Mouse (Mus musculus): Measurements from ENCODE around the gene Flnb. TPM values are rescaled to one million over a fixed set of nuclear protein-coding genes. Genes with fewer than 3 reads are reported as not detected.
A peak's percentile ranks its signal among the peaks of the same experiment; 100 is the strongest.

Gene Flnb
- polyA plus RNA-seq, 1 experiment from 2014 or later, result 12.6 TPM

DNA sequence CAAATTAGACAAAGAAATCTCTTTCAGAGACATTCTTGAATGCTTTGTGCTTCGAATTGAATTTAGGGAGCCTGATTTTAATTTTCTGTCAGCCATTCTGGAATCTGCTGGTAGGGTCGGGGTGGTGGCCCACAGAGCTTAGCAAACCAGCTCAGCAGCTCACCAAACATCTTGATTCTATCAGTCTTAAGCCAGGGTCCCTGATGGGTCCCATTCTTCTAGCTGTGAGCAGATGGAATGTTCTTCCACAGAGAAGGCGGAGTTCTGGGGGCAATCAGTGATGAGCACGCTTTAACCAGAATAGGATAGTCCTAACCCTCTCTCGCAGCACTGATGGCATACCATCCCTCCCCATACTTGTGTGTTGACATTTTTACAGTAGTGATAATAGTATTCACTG lies 37.7 kb downstream of the Flnb start:
- ATAC-seq (replicated peaks), result no peak
- Histone ChIP-seq H3K27ac (no peak overlapping the region), H3K36me3 (replicated peaks) (no peaks in the 10 kb centered on the region), H3K4me3 (no peak overlapping the region), H3K4me2 (no peak overlapping the region), H3K9me3 (no peaks in the 10 kb centered on the region), H3K9ac (no peak overlapping the region), H3K4me1 (peaks cover 16% of the 10 kb centered on the region), H3K27me3 (replicated peaks) (no peaks in the 10 kb centered on the region)
- WGBS, result 65% methylated on average over 5 of the region's 5 CpGs

DNA sequence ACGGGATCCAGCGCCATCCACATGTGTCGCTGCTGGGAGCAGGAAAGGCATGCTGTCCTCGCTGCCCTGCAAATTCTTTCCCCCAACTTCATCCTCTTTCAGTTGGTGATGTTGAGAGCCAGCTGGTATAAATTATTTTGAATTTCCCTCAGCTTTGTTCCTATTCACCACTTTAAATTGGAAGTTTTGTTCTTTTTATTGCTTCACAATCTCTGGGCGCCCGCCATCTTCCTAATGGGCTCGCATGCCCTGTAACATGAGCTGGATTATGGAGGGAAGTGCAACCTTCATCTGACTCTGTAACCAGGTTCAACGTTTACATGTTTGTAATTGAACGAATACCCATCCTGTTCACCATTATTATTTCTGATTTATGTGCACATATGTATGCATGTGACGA lies 38.6 kb downstream of the Flnb start:
- WGBS, result 89% methylated on average over 10 of the region's 10 CpGs

DNA sequence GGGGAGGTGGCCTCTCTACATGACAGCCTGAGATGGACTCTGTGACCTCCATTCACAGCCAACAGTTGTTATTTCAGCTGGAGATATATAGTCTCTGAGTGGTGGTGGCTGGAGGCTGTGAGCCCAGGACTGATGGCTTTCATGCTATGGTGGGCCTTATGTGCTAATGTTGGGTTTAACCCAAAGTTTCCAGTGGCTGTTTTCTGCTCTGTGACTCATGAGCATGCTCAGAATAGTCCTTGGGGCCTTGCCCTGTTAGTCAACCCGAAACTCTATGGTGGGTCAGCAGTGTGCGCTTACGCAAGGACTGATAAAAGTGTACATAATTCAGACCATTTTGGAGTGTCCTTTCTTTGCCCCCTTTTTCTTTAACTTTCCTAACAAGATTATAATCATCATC lies 40.1 kb downstream of the Flnb start:
- Histone ChIP-seq H3K4me1 (peaks cover 7% of the 10 kb centered on the region; the same call in 1 of the 2 replicates), H3K4me2 (no peak overlapping the region), H3K36me3 (replicated peaks) (no peaks in the 10 kb centered on the region), H3K27ac (no peak overlapping the region), H3K4me3 (no peak overlapping the region), H3K9ac (no peak overlapping the region), H3K9me3 (no peaks in the 10 kb centered on the region), H3K27me3 (replicated peaks) (no peaks in the 10 kb centered on the region)
- no peak for ATAC-seq (replicated peaks)
- WGBS, result 90% methylated on average over 3 of the region's 3 CpGs

More for the DNA sequence above, 38.6 kb downstream of the Flnb start:
- no peak overlapping the region for H3K4me3 ChIP-seq
- no peaks in the 10 kb centered on the region for H3K9me3 ChIP-seq
- no peaks in the 10 kb centered on the region for H3K27me3 ChIP-seq (replicated peaks)
- no peak overlapping the region for H3K27ac ChIP-seq
- H3K36me3 ChIP-seq (replicated peaks), result no peaks in the 10 kb centered on the region
- no peak overlapping the region for H3K9ac ChIP-seq
- ATAC-seq (replicated peaks), result no peak
- peaks cover 14% of the 10 kb centered on the region for H3K4me1 ChIP-seq
- H3K4me2 ChIP-seq, result no peak overlapping the region

DNA sequence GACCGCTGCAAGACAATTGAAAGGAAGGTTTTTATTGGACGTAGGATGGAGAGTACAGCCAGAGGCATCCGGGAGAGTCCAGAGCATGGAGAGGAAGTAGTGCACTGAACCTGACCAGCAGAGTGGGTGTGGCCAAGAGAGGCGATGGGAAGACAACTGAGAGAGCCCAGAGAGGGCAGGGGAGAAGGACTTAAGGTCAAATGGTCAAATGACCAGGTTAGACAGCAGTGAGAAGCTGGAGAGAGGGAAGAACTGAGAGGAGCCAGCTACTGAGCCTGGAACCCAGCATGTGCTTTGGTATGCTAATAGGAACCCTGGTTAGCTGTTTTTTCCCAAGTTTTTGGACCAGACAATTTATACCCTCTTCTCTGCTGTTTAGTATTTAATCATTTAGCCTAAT lies 40.7 kb downstream of the Flnb start:
- no peaks in the 10 kb centered on the region for H3K9me3 ChIP-seq
- H3K4me1 ChIP-seq, result peaks cover 4% of the 10 kb centered on the region; the same call in 1 of the 2 replicates
- 76% methylated on average over 4 of the region's 4 CpGs for WGBS
- H3K27ac ChIP-seq, result no peak overlapping the region
- no peak for ATAC-seq (replicated peaks)
- no peak overlapping the region for H3K4me2 ChIP-seq
- H3K36me3 ChIP-seq (replicated peaks), result no peaks in the 10 kb centered on the region
- no peak overlapping the region for H3K4me3 ChIP-seq
- H3K27me3 ChIP-seq (replicated peaks), result no peaks in the 10 kb centered on the region
- H3K9ac ChIP-seq, result no peak overlapping the region

DNA sequence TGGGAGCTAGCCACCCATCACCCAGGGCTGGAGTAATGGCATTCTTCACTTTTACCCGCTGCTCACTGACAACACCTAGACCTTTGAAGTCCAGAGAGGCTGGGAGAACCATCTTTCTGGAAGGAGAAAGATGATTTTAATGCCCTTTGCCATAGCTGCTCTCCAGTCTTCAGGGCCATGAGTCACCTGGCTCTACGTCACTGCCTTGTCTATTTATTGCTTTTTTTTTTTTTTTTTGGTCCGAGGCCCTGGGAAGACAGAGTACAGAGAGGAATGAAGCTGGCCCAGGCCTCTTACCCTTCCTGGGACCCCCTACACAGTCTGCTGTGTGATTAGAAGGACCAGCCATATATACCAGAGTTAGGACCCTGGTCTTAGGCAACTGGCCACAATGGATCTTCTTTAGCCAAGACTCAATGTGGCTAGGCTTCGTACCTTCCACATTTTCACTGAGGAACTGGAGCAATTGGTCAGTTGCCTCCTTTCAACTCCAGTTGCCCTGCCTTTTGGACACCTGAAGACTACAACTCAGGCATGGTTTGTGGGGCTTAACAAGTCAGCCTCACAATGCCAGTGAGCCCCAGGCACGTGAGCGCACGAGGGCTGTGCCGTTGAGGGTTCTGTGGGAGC lies 42.9 kb downstream of the Flnb start:
- Histone ChIP-seq H3K9me3 (no peaks in the 10 kb centered on the region), H3K4me2 (no peak overlapping the region), H3K27me3 (replicated peaks) (no peaks in the 10 kb centered on the region), H3K27ac (no peak overlapping the region), H3K4me1 (no peaks in the 10 kb centered on the region), H3K36me3 (replicated peaks) (no peaks in the 10 kb centered on the region), H3K9ac (no peak overlapping the region), H3K4me3 (no peak overlapping the region)
- 92% methylated on average over 8 of the region's 8 CpGs for WGBS
- ATAC-seq (replicated peaks), result 0 out of 2 replicates have a peak, but pooled peaks have one; percentile 17

DNA sequence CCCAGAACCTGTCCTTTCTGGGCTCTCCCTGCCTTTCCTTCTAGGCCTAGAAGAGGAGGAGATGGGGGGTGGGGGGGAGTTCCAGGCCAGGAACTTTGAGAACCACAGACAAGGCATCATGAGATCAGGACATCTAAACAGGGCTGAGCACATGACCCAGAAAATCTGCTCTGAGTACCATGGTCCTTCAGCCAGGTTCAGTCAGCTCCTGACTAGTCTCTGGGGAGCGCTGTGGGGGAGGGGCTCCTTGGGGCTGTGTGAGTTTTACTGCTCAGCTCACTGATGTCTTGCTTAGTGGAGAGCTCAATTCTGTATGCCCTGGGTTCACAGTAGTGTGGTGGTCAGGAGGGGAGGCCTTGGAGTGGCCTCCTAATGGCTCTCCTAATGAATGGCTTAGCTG lies 43.5 kb downstream of the Flnb start:
- Histone ChIP-seq H3K27ac (no peak overlapping the region), H3K27me3 (replicated peaks) (no peaks in the 10 kb centered on the region), H3K36me3 (replicated peaks) (no peaks in the 10 kb centered on the region), H3K4me2 (no peak overlapping the region), H3K4me1 (no peaks in the 10 kb centered on the region), H3K9me3 (no peaks in the 10 kb centered on the region), H3K9ac (no peak overlapping the region), H3K4me3 (no peak overlapping the region)
- ATAC-seq (replicated peaks), result peak; percentile 35; the same call in 1 of the 2 replicates
- 75% methylated on average over 1 of the region's 1 CpGs for WGBS

DNA sequence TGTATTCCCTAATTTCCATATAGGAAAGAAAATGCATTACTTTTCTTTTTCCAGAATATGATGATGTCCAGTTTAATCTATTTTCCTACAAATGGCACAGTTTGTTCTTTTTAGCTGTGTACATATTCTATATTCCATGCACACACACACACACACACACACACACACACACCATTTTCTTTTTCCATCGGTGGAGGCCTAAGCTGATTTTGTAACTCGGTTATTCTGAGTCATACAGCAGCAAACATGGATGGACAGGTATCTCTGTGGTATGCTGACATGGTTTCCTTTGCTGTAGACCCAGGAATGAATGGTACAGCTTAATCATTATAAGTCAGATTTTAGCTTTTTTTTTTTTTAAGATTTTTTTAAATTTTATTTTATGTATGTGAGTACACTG lies 44.5 kb downstream of the Flnb start:
- no peak for ATAC-seq (replicated peaks)
- no peaks in the 10 kb centered on the region for H3K9me3 ChIP-seq
- no peak overlapping the region for H3K4me3 ChIP-seq
- no peak overlapping the region for H3K27ac ChIP-seq
- H3K4me1 ChIP-seq, result no peaks in the 10 kb centered on the region
- H3K4me2 ChIP-seq, result no peak overlapping the region
- no peaks in the 10 kb centered on the region for H3K27me3 ChIP-seq (replicated peaks)
- no peaks in the 10 kb centered on the region for H3K36me3 ChIP-seq (replicated peaks)
- no peak overlapping the region for H3K9ac ChIP-seq
- 95% methylated on average over 2 of the region's 2 CpGs for WGBS

DNA sequence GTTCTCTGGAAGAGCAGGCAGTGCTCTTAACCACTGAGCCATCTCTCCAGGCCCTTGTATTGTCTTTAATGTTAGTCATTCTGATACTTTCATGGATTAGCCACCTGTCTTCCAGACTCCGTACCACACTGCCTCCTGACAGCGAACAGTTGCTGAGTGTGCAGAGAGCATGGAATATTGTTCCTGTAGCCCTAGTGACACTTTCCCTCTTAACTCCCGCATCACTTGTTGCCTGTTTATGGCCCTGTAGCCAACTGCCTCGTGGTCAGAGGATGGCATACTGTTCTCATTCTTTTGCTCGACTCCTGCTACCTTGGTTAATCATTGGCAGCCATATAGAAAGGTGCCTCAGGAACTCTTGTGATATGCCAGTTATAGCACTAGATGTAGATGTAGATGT lies 45.4 kb downstream of the Flnb start:
- no peaks in the 10 kb centered on the region for H3K4me1 ChIP-seq
- no peak overlapping the region for H3K4me2 ChIP-seq
- H3K9me3 ChIP-seq, result no peaks in the 10 kb centered on the region
- no peak for ATAC-seq (replicated peaks)
- no peak overlapping the region for H3K27ac ChIP-seq
- 94% methylated on average over 5 of the region's 5 CpGs for WGBS
- no peaks in the 10 kb centered on the region for H3K27me3 ChIP-seq (replicated peaks)
- H3K4me3 ChIP-seq, result no peak overlapping the region
- no peaks in the 10 kb centered on the region for H3K36me3 ChIP-seq (replicated peaks)
- H3K9ac ChIP-seq, result no peak overlapping the region

DNA sequence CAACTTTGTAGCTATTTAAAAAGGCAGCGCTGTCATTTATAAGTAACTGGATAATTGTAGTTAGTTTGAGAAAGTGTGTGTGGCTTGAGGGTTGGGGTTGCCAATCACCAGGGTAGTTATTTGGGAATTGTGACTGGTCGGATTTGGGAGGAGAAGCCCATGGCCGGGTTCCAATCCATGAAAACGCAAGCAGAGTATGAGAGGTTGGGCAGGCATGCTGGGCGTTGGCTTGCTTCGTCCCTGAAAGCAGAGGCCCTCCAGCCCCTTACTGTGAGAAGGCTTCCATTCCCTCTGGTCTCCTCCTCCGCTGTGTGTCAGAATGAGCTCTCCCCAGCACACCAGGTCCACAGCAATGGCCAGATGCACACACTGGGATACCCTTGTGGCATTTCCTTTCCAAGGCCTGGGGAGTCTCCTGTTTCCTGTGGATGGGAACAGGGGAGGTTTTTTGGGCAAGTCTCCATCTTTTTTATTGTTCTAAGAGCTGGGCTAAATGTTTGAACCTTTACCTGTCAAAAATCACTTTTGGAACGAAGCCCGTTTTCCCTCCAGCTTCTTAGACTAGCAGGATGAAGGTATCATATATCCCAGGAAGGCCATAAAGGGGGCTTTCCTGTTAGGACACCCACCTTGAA lies 46.2 kb downstream of the Flnb start:
- Histone ChIP-seq H3K9me3 (no peaks in the 10 kb centered on the region), H3K27me3 (replicated peaks) (no peaks in the 10 kb centered on the region), H3K27ac (no peak overlapping the region), H3K4me1 (no peaks in the 10 kb centered on the region), H3K4me3 (no peak overlapping the region), H3K36me3 (replicated peaks) (no peaks in the 10 kb centered on the region), H3K4me2 (no peak overlapping the region), H3K9ac (no peak overlapping the region)
- ATAC-seq (replicated peaks), result no peak
- WGBS, result 81% methylated on average over 9 of the region's 9 CpGs

DNA sequence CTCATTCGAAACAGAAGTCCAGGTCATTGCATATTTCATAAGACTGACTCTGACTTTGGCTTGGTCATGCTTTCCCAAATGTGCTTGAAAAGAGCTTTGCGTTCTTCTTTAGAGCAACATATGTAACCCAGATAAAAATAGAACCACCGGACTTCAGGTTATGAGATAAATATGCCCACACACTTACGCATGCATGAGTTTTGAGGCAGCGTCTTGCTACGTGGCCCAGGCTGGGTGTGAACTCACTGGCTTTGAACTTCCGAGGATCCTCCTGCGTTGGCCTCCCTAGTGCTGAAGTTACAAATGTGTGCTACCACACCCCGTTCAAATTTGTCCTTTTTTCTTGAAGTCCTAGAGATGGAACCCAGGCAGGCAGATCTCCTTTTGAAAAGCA lies 46.7 kb downstream of the Flnb start:
- H3K27ac ChIP-seq, result no peak overlapping the region
- 88% methylated on average over 9 of the region's 9 CpGs for WGBS
- no peaks in the 10 kb centered on the region for H3K9me3 ChIP-seq
- no peaks in the 10 kb centered on the region for H3K27me3 ChIP-seq (replicated peaks)
- H3K36me3 ChIP-seq (replicated peaks), result no peaks in the 10 kb centered on the region; the same call in 1 of the 2 replicates
- no peak overlapping the region for H3K9ac ChIP-seq
- no peak overlapping the region for H3K4me3 ChIP-seq
- ATAC-seq (replicated peaks), result no peak
- H3K4me1 ChIP-seq, result no peaks in the 10 kb centered on the region
- H3K4me2 ChIP-seq, result no peak overlapping the region

DNA sequence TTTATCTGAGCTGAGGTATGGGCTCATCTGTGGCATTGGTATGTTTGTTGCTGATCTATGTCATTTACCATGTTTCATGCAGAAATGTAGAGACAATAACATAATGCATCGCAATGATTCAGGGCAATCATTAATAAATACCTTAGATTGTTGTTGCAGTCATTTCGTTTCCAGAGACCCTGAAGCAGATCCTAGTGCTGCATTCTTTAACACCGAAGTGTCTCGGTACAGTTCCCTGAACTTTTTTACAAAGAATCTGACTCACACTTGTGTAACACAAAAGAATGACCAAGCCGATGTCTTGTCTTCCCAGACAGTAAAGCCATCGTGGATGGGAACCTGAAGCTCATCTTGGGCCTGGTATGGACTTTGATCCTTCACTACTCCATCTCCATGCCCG lies 49.5 kb downstream of the Flnb start:
- Histone ChIP-seq H3K4me1 (no peaks in the 10 kb centered on the region), H3K9ac (no peak overlapping the region), H3K27ac (no peak overlapping the region), H3K9me3 (no peaks in the 10 kb centered on the region), H3K36me3 (replicated peaks) (peaks cover 4% of the 10 kb centered on the region; the same call in 1 of the 2 replicates), H3K4me2 (no peak overlapping the region), H3K27me3 (replicated peaks) (no peaks in the 10 kb centered on the region), H3K4me3 (no peak overlapping the region)
- 94% methylated on average over 7 of the region's 7 CpGs for WGBS
- ATAC-seq (replicated peaks), result no peak

DNA sequence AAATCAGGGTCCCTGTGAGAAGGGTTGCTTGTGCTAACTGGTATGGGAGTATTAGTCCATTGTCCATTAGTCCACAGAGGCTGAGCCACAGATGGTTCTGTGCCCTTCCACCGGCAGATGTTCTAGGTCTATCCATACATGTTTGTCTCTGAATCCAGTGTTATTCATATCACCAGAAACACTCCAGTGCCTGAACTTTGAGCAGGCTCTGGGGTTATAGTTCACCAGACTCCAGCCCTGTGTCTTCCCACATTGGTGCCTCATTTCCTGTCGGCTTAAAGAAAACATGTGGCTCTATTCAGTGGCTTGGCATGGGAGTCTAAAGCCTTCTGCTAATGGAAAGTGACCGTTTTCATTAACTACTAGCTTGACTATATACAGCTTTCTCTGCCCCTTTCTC lies 50.1 kb downstream of the Flnb start:
- WGBS, result 83% methylated on average over 3 of the region's 3 CpGs
- ATAC-seq (replicated peaks), result no peak
- H3K4me1 ChIP-seq, result no peaks in the 10 kb centered on the region
- no peak overlapping the region for H3K27ac ChIP-seq
- no peak overlapping the region for H3K4me2 ChIP-seq
- peaks cover 4% of the 10 kb centered on the region; the same call in 1 of the 2 replicates for H3K36me3 ChIP-seq (replicated peaks)
- H3K27me3 ChIP-seq (replicated peaks), result no peaks in the 10 kb centered on the region
- no peak overlapping the region for H3K4me3 ChIP-seq
- no peaks in the 10 kb centered on the region for H3K9me3 ChIP-seq
- H3K9ac ChIP-seq, result no peak overlapping the region

DNA sequence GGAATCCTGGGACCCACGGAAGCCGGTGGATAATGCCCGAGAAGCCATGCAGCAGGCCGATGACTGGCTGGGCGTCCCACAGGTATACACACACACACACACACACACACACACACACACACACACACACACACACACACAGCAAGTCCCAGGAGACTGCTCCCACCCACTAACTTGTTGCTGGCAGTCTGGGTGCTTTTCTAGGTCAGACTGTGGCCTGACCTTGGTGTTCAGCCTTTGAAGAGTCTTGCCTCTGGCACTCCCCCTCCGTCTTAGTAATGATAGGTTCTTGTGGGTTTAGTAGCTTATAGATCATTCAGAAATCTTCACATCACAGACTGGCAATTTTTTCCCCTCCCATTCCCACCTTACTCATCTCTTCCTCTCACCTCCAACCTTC lies 52.0 kb downstream of the Flnb start:
- Histone ChIP-seq H3K9me3 (no peaks in the 10 kb centered on the region), H3K4me2 (no peak overlapping the region), H3K36me3 (replicated peaks) (peaks cover 4% of the 10 kb centered on the region; the same call in 1 of the 2 replicates), H3K27ac (no peak overlapping the region), H3K4me1 (no peaks in the 10 kb centered on the region), H3K27me3 (replicated peaks) (no peaks in the 10 kb centered on the region), H3K9ac (no peak overlapping the region), H3K4me3 (no peak overlapping the region)
- WGBS, result 98% methylated on average over 6 of the region's 6 CpGs
- no peak for ATAC-seq (replicated peaks)

Measured in midbrain, embryonic 15.5 days (tissue).